Mouse (Mus musculus): ENCODE results near the gene Pou2f2. TPM values are rescaled to one million over a fixed set of nuclear protein-coding genes. Genes with fewer than 3 reads are reported as not detected.

Gene Pou2f2
- total and polyA plus RNA-seq, 3 experiments: 0.39 to 1.5 (median 0.64) TPM

- no peaks in the 10 kb centered on the region for H3K27me3 ChIP-seq (ENCODE audit: control insufficient read depth, insufficient read depth, low read length)
- peak; percentile 95 to 97 for DNase-seq
- H3K79me2 ChIP-seq (replicated peaks; ENCODE audit: control insufficient read depth, insufficient read depth, low read length): peaks cover 2% of the 10 kb centered on the region
- H3K27ac ChIP-seq: peak overlapping the region; percentile 98
- no peaks in the 10 kb centered on the region for H3K36me3 ChIP-seq (ENCODE audit: control insufficient read depth, insufficient read depth, low read length)
- TF ChIP-seq EP300 (IDR thresholded peaks at IDR 0.05; ENCODE audit: insufficient read depth, low read depth, low read length): peak; percentile 87; the same call in 1 of the 2 replicates
- TF ChIP-seq CTCF (IDR thresholded peaks at IDR 0.05): no peak
- peak; percentile 95 for TF ChIP-seq POLR2A (IDR thresholded peaks at IDR 0.05; ENCODE audit: insufficient read depth, low read depth, low read length)
- WGBS: 2% methylated on average over 31 of the region's 31 CpGs
- H3K9ac ChIP-seq (ENCODE audit: low read depth, low read length): peak overlapping the region; percentile 71
- intact Hi-C loops (cut with DNase I): loop anchor here (5.0 kb wide), 1 partner anchor 397 kb away; the partner anchor contains the start of genes Dmac2 and Erich4
- peaks cover 9% of the 10 kb centered on the region for H3K4me1 ChIP-seq (ENCODE audit: control insufficient read depth, insufficient read depth, low read length)
- peak overlapping the region; percentile 89 for H3K4me3 ChIP-seq
These were observed 40.4 kb upstream of the Pou2f2 start for GRCm38 (mm10) chr7:25219756-25220456.

- Histone ChIP-seq H3K79me2 (replicated peaks; ENCODE audit: control insufficient read depth, insufficient read depth, low read length) (peaks cover 2% of the 10 kb centered on the region), H3K27ac (peak overlapping the region; percentile 98), H3K36me3 (ENCODE audit: control insufficient read depth, insufficient read depth, low read length) (no peaks in the 10 kb centered on the region), H3K4me1 (ENCODE audit: control insufficient read depth, insufficient read depth, low read length) (peaks cover 9% of the 10 kb centered on the region), H3K4me3 (peak overlapping the region; percentile 89), H3K9ac (ENCODE audit: low read depth, low read length) (peak overlapping the region; percentile 71), H3K27me3 (ENCODE audit: control insufficient read depth, insufficient read depth, low read length) (no peaks in the 10 kb centered on the region)
- intact Hi-C loops (cut with DNase I): no loop called here
- DNase-seq: no peak
- 0% methylated on average over 16 of the region's 16 CpGs for WGBS
- TF ChIP-seq CTCF (IDR thresholded peaks at IDR 0.05): no peak
- no peak for TF ChIP-seq POLR2A (IDR thresholded peaks at IDR 0.05; ENCODE audit: insufficient read depth, low read depth, low read length)
- TF ChIP-seq EP300 (IDR thresholded peaks at IDR 0.05; ENCODE audit: insufficient read depth, low read depth, low read length): no peak
These were observed 39.9 kb upstream of the Pou2f2 start for GRCm38 (mm10) chr7:25219416-25219750.

- H3K27ac ChIP-seq: peak overlapping the region; percentile 98
- H3K9ac ChIP-seq (ENCODE audit: low read depth, low read length): peak overlapping the region; percentile 71
- H3K4me3 ChIP-seq: peak overlapping the region; percentile 89
- WGBS: 1% methylated on average over 53 of the region's 53 CpGs
- H3K27me3 ChIP-seq (ENCODE audit: control insufficient read depth, insufficient read depth, low read length): no peaks in the 10 kb centered on the region
- no peaks in the 10 kb centered on the region for H3K36me3 ChIP-seq (ENCODE audit: control insufficient read depth, insufficient read depth, low read length)
- H3K4me1 ChIP-seq (ENCODE audit: control insufficient read depth, insufficient read depth, low read length): peaks cover 9% of the 10 kb centered on the region
- intact Hi-C loops (cut with DNase I): no loop called here
- DNase-seq: peak; percentile 52 to 67
- peaks cover 2% of the 10 kb centered on the region for H3K79me2 ChIP-seq (replicated peaks; ENCODE audit: control insufficient read depth, insufficient read depth, low read length)
- TF ChIP-seq POLR2A (IDR thresholded peaks at IDR 0.05; ENCODE audit: insufficient read depth, low read depth, low read length) (no peak), CTCF (IDR thresholded peaks at IDR 0.05) (peak; percentile 35)
These were observed 39.3 kb upstream of the Pou2f2 start for GRCm38 (mm10) chr7:25218705-25219415.

- WGBS: 72% methylated on average over 12 of the region's 12 CpGs
- no peak for DNase-seq
- H3K9ac ChIP-seq (ENCODE audit: low read depth, low read length): no peak overlapping the region
- peaks cover 9% of the 10 kb centered on the region for H3K4me1 ChIP-seq (ENCODE audit: control insufficient read depth, insufficient read depth, low read length)
- TF ChIP-seq EP300 (IDR thresholded peaks at IDR 0.05; ENCODE audit: insufficient read depth, low read depth, low read length): no peak
- no peak for TF ChIP-seq POLR2A (IDR thresholded peaks at IDR 0.05; ENCODE audit: insufficient read depth, low read depth, low read length)
- no peak for TF ChIP-seq CTCF (IDR thresholded peaks at IDR 0.05)
- intact Hi-C loops (cut with DNase I): no loop called here
- H3K4me3 ChIP-seq: no peak overlapping the region
- no peak overlapping the region for H3K27ac ChIP-seq
- peaks cover 2% of the 10 kb centered on the region for H3K79me2 ChIP-seq (replicated peaks; ENCODE audit: control insufficient read depth, insufficient read depth, low read length)
- no peaks in the 10 kb centered on the region for H3K36me3 ChIP-seq (ENCODE audit: control insufficient read depth, insufficient read depth, low read length)
- no peaks in the 10 kb centered on the region for H3K27me3 ChIP-seq (ENCODE audit: control insufficient read depth, insufficient read depth, low read length)
These were observed 38.3 kb upstream of the Pou2f2 start for GRCm38 (mm10) chr7:25217653-25218395.

GRCm38 (mm10) chr7:25214172-25214571, 34.6 kb upstream of the Pou2f2 start:
- Histone ChIP-seq H3K4me3 (no peak overlapping the region), H3K4me1 (ENCODE audit: control insufficient read depth, insufficient read depth, low read length) (no peaks in the 10 kb centered on the region), H3K27ac (no peak overlapping the region), H3K27me3 (ENCODE audit: control insufficient read depth, insufficient read depth, low read length) (no peaks in the 10 kb centered on the region), H3K9ac (ENCODE audit: low read depth, low read length) (no peak overlapping the region), H3K79me2 (replicated peaks; ENCODE audit: control insufficient read depth, insufficient read depth, low read length) (peaks cover 2% of the 10 kb centered on the region; the same call in 1 of the 2 replicates), H3K36me3 (ENCODE audit: control insufficient read depth, insufficient read depth, low read length) (no peaks in the 10 kb centered on the region)
- 95% methylated on average over 2 of the region's 2 CpGs for WGBS
- intact Hi-C loops (cut with DNase I): no loop called here
- TF ChIP-seq POLR2A (IDR thresholded peaks at IDR 0.05; ENCODE audit: insufficient read depth, low read depth, low read length) (no peak), CTCF (IDR thresholded peaks at IDR 0.05) (no peak), EP300 (IDR thresholded peaks at IDR 0.05; ENCODE audit: insufficient read depth, low read depth, low read length) (no peak)
- DNase-seq: no peak

All from heart, adult 2 months (tissue).